Mouse (Mus musculus): ENCODE measurements around the gene Ifit2.
"Not testable (repeated sequence)": the region's sequence is repeated elsewhere in the genome, so short reads cannot be mapped to it uniquely, and the experiment has no call there.

Ifit2 gene

DNA sequence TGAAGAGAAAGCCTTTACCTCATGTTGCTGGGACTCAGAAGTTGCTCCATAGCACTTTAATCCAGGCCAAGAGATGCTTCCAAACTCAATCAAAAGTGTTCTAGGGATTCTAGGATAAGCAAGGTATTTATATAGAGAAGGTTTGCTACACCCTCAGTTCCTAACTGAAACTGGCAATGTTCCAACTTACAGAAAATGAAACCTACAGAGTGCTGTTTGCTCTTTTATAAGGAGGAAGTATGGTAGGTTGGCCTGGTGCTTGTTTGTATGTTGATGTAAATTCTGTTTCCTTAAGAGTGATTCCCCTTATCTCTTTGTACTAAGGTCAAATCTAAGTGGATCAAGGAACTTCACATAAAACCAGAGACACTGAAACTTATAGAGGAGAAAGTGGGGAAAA lies 48.8 kb downstream of the Ifit2 start:
- not testable (repeated sequence) for DNase-seq

DNA sequence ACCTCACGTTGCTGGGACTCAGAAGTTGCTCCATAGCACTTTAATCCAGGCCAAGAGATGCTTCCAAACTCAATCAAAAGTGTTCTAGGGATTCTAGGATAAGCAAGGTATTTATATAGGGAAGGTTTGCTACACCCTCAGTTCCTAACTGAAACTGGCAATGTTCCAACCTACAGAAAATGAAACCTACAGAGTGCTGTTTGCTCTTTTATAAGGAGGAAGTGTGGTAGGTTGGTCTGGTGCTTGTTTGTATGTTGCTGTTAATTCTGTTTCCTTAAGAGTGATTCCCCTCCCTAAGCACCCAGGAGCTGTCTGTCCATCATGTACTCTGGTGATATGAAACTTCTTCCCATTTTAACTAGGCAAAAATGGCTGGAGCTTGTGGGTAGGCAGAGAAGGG lies 51.4 kb downstream of the Ifit2 start, which contains the start of gene Ifit1bl1:
Gene Ifit1bl1, minus strand, starts transcription at position 69 of the 400 bp plus-strand sequence.
- DNase-seq = not testable (repeated sequence)

DNA sequence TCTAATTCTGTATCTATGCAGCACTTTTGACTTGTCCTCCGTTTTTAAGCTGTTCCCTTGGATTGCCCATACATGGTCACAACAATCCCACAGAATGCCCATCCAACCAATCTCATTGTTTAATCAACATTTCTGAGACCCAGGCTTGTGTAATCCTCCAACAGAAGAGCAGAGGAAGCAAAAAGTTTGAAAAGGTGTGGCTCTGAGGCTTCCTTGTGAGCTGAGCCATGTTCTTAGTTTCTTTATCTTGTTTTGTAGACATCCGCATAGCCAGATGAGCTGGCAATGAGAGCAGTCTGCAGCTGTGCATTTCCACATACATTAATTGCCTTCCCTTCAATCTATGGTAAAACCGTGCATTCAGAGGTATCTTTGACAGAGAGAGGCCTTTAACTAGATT lies 55.0 kb downstream of the Ifit2 start:
- no peak for DNase-seq

DNA sequence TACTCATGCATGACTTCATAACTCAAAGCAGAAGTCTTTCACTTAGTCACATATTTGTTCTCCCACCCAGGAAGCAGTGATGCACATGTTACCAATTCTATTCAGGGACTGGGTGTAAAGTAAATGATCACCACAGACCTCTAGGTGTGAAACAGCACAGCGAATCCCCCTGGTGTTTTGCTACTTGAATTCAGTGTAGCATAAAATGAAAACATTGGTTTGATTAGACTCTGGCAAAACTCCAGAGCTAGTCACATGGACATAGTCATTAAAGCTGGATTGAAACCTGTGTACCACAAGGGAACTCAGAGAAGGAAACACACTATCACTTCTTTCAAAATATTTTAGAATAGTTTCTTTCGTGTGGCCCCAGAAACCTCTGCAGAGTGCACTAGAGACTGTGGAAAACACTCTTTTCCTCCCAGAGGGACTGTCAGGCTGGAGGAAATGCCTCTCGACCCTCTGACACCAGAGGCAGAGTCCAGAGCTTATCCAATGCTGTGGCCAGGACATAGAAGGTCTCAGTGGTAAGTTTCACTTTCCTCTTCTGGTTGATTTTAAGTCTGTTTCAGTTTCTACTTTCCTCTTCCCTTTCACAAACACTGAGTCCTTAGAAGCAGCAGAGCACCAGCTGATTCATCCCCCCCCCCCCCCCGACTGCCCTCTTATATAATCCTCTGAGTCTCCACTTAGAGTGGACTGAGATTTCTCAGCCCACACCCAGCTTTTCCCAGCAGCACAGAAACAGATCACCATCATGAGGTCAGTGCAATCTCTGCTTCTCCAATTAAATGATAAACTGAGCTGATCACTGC lies 57.0 kb downstream of the Ifit2 start, which contains the start of gene Ifit3b:
Gene Ifit3b, plus strand, starts transcription at position 734 of the 815 bp plus-strand sequence.
- DNase-seq = not testable (repeated sequence)

DNA sequence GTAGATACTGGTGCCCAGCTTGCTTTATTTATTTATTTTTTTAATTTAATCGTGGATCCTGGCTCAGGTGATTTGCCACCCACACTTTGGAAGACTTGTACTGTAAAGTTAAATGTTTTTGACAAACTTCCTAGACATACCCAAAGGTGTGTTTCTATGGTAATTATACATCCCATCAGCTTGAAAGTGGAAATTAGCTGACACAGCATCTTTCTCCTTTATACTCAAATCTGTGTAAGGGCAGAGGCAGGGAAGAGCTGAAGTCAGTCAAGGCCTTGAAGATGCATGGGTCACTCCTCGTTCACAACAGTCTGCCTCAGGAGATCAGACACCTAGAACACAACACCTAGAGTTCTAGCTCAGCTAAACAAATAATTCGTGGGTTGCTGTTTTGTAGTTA lies 59.6 kb downstream of the Ifit2 start:
- DNase-seq = not testable (repeated sequence)

DNA sequence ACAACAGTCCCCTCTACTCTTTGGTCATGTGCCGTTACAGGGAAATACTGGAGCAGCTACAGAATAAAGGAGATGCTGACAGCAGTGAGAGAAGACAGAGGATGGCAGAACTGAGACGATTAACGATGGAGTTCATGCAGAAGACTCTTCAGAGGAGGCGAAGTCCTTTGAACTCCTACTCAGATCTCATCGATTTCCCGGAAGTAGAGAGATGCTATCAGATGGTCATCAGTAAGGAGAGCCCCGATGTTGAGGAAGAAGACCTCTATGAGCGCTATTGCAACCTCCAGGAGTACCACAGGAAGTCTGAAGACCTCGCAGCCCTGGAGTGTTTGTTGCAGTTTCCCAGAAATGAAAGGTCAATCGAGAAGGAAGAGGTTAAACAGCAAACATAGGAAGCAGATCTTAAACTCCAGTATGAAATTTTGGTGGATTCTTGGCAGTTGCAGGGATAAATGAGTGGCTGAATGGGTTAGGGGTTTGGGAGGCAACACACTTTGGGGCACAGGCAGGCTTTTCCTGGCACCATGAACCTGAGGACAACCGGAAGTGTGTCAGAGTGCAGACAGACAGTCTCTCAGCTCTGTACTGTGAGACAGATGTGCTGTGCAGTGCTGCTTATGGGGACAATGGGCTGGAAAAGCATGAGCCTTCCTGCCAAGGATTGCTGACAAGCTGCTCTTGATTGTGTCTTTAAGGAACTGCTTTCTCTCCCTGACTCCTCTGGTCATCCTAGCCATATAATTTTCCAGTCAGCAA lies 61.9 kb downstream of the Ifit2 start:
- DNase-seq = not testable (repeated sequence)

DNA sequence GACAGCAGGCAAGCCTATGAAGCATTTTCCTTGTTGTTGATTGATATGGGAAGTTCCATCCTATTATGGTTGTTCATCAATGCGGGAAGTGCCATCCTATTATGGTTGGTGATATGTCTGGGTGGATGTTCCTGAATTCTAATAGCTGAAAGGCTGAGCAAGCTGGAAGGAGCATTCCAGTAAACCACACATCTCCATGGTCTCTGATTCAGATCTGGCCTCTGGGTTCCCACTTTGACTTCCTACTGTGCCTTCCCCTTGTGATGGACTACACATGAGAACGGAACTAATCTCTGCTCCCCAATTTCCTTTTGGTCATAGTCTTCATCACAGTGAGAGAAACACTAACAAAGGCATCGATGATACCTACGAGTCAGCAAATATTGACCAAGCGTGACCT lies 70.4 kb downstream of the Ifit2 start:
- no peak for DNase-seq

DNA sequence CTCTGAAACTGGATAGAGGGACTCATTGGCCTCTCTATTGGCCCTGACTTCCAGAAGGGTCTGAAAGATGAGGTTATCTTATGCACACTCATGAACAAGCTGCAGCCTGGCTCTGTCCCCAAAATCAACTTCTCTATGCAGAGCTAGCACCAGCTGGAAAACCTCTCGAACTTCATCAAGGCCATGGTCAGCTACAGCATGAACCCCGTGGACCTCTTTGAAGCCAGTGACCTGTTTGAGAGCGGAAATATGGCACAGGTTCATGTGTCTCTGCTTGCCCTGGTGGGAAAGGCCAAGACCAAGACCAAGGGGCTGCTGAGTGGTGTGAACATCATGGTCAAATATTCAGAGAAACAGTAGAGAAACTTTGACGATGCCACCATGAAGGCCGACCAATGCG lies 73.3 kb downstream of the Ifit2 start:
- DNase-seq = no peak

DNA sequence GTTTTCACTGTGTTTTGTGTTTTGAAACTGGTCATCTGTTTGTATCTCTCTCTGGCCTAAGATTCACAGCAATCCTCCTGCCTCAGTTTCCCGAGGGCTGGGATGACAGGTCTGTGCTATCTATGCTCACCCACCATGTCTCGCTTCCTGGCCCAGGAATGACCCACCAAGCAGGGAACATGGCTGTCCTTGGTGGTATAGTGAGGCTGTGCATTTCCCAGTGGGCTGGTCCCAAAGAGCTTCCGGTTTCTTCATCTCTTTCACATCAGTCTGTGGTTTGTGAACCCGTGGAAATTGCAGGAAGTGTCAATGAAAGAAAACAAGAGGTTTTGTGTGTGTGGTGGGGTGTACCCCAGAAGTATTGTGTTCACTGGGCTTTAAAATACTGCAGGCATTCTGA lies 74.2 kb downstream of the Ifit2 start:
- DNase-seq = no peak
